ENCODE assay signal across 15 mouse cellular contexts in genomic region chr2:125354587-125354986, GRCm38 (mm10).
A peak's percentile ranks its signal among the peaks of the same experiment; 100 is the strongest.
DNase-seq lines count a peak whose midpoint lies in the region; TF ChIP-seq lines count a peak whose summit lies in the region.
"Had no signal": no experiment of that assay in that cellular context is flagged by ENCODE, and none has a peak within 500 bp of the region (broad histone marks: within the 10 kb centered on the region; RNA-seq: fewer than 3 reads in every experiment).

No protein-coding gene starts in this region.

- TF ChIP-seq POLR2A in heart, adult 2 months (IDR thresholded peaks at IDR 0.05; ENCODE audit: insufficient read depth, low read depth, low read length): no peak
- no peak for TF ChIP-seq POLR2A in embryonic fibroblast, embryonic 13.5 days (IDR thresholded peaks at IDR 0.05; ENCODE audit: low read depth, low read length)

- no peak for DNase-seq in heart, adult 2 months
- DNase-seq in heart, adult 18-20 months: no peak
- peak; percentile 7 for DNase-seq in layer of hippocampus, adult 11-12 months (ENCODE audit: low spot score)
- no peak for DNase-seq in layer of hippocampus, postnatal 14 days (ENCODE audit: low spot score in 2 of 2)
- peak; percentile 21 for DNase-seq in adipocyte (ENCODE audit: low spot score)
- no peak for DNase-seq in cerebellum, postnatal 36 days
- DNase-seq: adrenal gland, adult 2 months; kidney, adult 8-10 months; thymus, adult 18-20 months had no signal

- H3K27ac ChIP-seq in heart, adult 2 months: peak overlapping the region; percentile 60; the same call in 1 of the 2 replicates
- H3K27ac ChIP-seq in embryonic fibroblast, embryonic 13.5 days (ENCODE audit: insufficient read depth, low read length): peak overlapping the region; percentile 100
- H3K27ac ChIP-seq: hindbrain, embryonic 15.5 days; left cerebral cortex, adult 2 months; limb, embryonic 12.5 days; liver, embryonic 15.5 days; neural tube, embryonic 13.5 days had no signal

- 88% methylated on average over 11 of the region's 11 CpGs for WGBS in heart, adult 2 months

- TF ChIP-seq EP300 in heart, adult 2 months (IDR thresholded peaks at IDR 0.05; ENCODE audit: insufficient read depth, low read depth, low read length): no peak

- TF ChIP-seq CTCF in heart, adult 2 months (IDR thresholded peaks at IDR 0.05): no peak
- TF ChIP-seq CTCF in embryonic fibroblast, embryonic 13.5 days (IDR thresholded peaks at IDR 0.05; ENCODE audit: borderline replicate concordance, insufficient read depth, low read length): no peak

- H3K79me2 ChIP-seq in heart, adult 2 months (replicated peaks; ENCODE audit: control insufficient read depth, insufficient read depth, low read length): no peaks in the 10 kb centered on the region

- no peak overlapping the region for H3K4me3 ChIP-seq in heart, adult 2 months
- no peak overlapping the region for H3K4me3 ChIP-seq in embryonic fibroblast, embryonic 13.5 days (ENCODE audit: insufficient read depth, low read length)
- H3K4me3 ChIP-seq: hindbrain, embryonic 15.5 days; left cerebral cortex, adult 2 months; limb, embryonic 12.5 days; liver, embryonic 15.5 days; neural tube, embryonic 13.5 days had no signal

- peaks cover 14% of the 10 kb centered on the region for H3K36me3 ChIP-seq in heart, adult 2 months (ENCODE audit: control insufficient read depth, insufficient read depth, low read length)
- H3K36me3 ChIP-seq: liver, embryonic 15.5 days had no signal

- peaks cover 11% of the 10 kb centered on the region for H3K4me1 ChIP-seq in heart, adult 2 months (ENCODE audit: control insufficient read depth, insufficient read depth, low read length)
- peaks cover 11% of the 10 kb centered on the region for H3K4me1 ChIP-seq in embryonic fibroblast, embryonic 13.5 days (ENCODE audit: control insufficient read depth, insufficient read depth, low read length)
- H3K4me1 ChIP-seq: hindbrain, embryonic 15.5 days; liver, embryonic 15.5 days; neural tube, embryonic 13.5 days had no signal

- H3K27me3 ChIP-seq in heart, adult 2 months (ENCODE audit: control insufficient read depth, insufficient read depth, low read length): no peaks in the 10 kb centered on the region
- H3K27me3 ChIP-seq: hindbrain, embryonic 15.5 days; limb, embryonic 12.5 days; liver, embryonic 15.5 days; neural tube, embryonic 13.5 days had no signal

- intact Hi-C loops in heart, adult 2 months (cut with DNase I): no loop called here

- no peak overlapping the region for H3K9ac ChIP-seq in heart, adult 2 months (ENCODE audit: low read depth, low read length)
- H3K9ac ChIP-seq: hindbrain, embryonic 15.5 days; limb, embryonic 12.5 days; liver, embryonic 15.5 days; neural tube, embryonic 13.5 days had no signal

Comparison
In these comparisons a context has a peak if more than half of its experiments do, and no peak if none do; other contexts are left out.
1. DNase-seq: peak in layer of hippocampus, adult 11-12 months (single experiment) and adipocyte (single experiment); none in heart, adult 2 months (0 of 2), heart, adult 18-20 months (0 of 2), layer of hippocampus, postnatal 14 days (0 of 2) and cerebellum, postnatal 36 days (0 of 2).